Mouse (Mus musculus): ENCODE results near the gene Clca3a1.
A peak's percentile ranks its signal among the peaks of the same experiment; 100 is the strongest.
"Not testable (repeated sequence)": the region's sequence is repeated elsewhere in the genome, so short reads cannot be mapped to it uniquely, and the experiment has no call there.

The Clca3a1 gene

DNA sequence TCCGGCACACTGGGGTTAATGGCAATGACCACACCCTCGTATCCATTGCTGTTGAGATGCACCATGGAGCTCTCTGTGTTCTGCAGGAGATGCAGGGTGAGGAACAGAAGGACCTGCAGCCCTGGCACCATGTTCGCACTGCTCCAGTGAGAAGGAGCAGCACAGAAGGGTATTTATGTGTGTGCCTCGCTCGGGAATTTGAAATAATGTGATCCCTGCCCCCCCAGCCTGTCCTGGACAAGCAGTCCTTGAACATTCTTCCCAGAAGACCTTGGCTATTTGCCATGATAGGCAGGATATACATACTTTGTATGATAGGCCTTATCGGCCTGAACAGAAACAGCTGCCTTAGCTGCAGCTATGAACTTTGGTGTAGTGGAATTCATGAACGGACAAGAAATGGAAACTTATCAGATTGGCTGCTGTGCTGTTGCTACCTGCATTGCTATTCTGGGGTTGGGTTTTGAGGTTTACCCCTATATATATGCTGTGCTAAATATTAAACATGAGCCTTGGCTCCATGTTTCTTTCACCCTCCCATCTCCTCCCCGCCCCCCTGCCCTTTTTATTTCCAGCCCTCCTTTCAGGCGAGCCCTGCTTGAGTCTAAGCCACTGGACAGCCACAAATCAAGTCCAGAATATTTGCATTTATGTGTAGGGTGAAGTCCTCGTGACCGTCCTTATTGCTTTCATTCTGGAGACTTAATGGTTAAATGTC is at the start of gene Clca3a1:
TSS of gene Clca3a1 (minus strand) at position 386 of the 718 bp plus-strand sequence.
- peak; percentile 11 for DNase-seq

DNA sequence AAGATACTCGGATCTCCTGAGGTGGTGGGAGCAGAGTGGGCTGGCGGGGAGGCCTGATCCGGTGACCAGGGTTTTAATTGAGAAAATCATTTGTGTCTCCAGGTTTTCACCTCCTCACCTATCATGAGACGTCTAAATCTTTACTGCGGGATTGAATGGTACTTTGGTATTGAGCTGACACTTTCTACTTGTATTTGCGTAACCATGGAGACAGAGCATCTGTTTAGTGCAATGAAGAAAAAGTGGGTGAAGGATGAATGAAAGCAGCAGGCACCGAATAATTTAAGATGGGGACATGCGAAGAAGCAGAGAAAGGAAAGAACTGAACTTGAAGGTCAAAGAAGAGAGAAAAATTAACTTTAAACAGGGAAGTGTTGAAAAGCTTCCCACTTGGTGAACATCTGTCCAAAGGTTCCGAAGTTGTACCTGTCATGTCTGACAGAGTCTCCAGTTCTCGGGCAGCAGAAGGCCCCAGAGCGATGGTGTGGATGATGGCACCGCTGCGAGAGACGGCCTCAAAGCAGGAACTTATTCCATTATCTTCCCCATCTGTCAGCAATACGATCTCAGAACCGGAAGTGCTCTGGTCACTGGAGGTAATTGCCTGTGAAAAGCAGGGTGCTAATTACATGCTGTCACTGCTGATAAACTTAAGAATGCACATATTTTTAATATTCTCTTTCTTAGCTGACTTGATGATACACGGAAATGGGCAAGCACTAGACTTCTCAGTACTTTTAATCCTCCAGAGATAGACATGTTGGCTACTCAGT is 47.6 kb upstream of the Clca3a1 start:
- DNase-seq: not testable (repeated sequence)

DNA sequence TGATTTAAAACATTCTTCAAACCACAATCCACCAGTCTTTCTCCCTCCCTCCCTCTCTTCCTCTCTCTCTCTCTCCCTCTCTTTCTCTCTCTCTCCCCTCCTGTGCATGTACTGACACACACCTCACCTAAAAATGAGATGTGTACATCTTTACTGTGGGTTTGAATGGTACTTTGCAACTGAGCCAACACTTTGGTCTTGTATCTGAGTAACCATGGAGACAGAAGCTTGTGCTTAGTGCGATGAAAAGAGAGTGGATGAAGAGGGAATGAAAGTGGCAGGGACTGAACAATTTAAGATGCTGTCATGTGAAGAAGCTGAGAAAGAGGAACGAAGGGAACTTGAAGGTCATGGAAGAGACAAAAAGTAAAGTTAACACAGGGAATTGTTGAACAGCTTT is 45.8 kb upstream of the Clca3a1 start:
- DNase-seq: not testable (repeated sequence)

DNA sequence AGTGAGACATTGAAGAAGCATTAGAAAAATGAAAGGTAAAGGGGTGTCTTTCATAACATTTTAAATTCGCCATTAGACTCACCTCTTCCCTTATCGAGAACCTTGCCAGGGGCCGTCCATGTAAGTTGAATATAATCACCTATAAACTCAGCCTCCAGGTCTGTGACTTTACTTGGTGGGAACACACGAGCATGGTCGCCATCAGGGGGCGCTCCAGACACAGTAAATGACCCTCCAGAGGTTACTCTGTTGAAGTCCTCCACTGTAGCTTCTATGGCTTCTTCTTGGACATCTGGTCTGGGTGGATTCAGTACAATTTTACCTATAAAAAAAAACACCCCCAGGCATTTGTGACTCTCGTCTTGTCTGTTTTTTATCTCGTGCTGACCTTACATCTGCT is 41.1 kb upstream of the Clca3a1 start:
- peak; percentile 35 for DNase-seq

DNA sequence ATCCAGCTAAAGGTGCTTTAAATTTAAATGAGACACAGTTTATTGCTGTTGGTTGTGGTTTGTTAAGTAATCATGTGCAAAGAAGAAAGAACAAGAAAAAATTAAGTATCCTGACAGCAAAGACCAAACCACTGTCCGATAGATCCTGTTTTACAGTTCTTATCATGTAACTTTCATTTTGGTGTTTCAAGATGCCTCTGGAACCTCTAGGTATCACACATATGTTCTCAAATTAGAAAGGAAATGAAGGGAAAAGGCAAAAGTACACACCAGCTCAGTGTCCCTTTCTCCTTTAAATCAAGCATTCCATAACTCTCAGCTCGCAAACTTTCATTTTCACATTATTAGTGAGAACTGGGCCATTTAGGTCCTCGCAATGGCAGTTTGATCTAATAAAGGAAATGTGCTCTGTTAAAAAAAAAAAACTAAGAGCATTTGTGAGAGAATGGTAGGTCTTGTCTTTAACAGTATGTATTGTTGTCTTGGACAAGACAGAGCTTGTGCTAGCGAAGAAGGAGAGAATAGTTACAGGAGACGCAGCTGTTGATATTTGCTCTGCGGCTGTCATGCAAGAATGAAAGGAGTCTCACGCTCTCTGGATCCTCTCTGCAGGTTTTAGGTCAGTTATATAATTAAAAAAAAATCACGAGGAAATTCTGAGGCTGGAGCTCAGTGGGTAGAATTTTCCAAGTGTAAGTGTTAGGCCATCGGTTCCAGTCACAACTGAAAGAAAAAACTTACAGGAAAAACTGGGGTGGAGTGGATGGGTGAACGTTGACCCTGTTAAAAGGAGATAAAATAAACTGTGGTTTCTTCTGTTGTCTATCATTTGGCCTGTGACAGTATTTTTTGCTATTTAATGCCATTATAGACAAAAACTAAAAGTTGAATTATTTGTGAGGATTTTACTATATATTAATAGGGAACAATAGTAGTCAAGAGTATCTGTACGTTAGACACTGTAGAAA is 24.7 kb upstream of the Clca3a1 start:
- no peak for DNase-seq

DNA sequence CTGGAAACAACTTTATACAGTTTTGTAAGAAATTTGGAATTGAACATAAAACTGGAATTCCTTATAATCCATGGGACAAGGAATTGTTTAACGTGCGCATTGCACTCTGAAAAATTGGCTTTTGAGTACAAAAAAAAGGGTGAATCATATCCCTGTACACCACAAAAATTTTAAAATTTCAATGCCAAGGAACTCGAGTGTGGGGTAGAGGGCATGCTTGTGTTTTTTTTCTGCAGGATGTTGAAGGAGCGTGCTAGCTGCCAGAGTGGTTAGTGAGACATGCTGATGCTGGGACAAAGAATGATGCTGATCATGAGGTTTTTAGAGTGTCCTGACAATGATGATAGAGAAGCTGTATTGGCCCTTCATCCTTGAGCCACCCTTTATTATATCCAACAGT is 4.4 kb upstream of the Clca3a1 start:
- no peak for DNase-seq

DNA sequence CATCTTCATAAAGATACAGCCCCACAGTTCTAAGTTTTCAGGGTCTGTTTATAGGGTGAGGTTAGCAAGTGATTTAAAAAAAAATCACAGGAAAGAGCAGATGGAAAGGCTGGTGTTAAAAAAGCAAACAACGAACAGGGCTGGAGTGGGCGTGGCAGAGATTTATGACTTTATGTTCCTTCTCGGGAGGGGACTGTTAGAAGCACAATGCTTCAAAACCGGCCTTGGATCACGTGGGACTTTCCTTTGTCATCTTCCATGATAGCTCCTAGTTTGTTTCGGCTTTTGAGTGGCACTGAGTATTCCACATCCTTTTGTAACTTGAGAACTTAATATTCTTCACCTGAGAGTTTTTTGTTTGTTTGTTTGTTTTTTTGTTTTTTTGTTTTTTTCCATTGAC is 677 bp upstream of the Clca3a1 start:
- no peak for DNase-seq

DNA sequence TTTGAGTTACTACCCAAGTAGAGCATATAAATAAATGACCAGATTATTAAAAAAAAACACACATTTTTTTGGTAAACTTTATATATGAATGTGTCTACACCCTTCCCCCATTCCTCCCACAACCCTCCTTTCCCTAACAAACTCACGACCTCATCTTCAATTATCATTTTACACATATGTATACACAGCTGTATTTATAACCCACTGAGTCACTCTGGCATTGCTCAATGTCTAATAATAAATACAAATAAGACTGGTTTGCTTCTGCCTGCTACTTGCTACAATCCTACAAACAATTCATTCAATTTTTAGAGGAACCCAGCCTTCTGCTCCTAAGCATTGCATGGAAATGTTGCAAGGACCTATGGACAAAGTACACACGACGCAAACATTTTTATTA is 1.1 kb downstream of the Clca3a1 start:
- no peak for DNase-seq

DNA sequence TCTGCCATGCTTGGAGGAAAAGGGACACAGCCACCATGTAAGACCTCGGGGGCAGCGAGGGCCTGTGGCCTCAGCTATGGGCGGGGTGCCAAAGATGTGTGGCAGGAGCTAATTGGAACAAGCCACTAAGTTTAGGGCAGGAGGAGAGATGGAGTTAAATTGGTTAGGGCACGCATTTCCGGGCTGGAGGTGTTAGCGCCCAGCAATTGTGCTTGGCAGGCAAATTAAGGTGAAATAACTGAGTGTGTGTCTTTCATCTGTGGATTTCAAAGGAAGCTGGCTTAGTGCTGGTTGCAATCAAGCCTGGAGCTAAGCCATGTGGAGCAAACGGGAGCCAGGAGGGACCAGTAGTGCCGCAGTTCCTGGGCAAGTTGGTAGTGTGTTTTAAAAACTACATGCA is 4.7 kb downstream of the Clca3a1 start:
- not testable (repeated sequence) for DNase-seq

DNA sequence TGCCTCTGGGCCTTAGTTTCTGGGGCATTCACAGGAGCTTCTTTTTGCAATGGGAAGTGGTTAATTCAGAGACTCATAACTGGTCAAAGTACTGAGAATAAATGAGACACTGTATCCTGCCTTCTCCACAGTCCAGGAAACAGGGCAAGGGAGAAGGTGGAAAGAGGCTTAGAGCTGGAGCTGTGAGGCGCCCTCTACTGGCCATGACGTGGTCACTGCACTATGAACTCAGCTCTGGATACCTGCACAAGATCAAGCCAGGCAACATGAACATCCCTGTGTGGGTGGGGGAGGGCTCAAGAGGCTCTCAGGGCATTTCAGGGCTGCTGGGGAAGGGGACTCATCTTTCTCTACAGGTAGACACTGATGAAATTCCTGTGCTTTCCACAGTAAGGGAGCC is 7.7 kb downstream of the Clca3a1 start:
- DNase-seq: peak; percentile 39

DNA sequence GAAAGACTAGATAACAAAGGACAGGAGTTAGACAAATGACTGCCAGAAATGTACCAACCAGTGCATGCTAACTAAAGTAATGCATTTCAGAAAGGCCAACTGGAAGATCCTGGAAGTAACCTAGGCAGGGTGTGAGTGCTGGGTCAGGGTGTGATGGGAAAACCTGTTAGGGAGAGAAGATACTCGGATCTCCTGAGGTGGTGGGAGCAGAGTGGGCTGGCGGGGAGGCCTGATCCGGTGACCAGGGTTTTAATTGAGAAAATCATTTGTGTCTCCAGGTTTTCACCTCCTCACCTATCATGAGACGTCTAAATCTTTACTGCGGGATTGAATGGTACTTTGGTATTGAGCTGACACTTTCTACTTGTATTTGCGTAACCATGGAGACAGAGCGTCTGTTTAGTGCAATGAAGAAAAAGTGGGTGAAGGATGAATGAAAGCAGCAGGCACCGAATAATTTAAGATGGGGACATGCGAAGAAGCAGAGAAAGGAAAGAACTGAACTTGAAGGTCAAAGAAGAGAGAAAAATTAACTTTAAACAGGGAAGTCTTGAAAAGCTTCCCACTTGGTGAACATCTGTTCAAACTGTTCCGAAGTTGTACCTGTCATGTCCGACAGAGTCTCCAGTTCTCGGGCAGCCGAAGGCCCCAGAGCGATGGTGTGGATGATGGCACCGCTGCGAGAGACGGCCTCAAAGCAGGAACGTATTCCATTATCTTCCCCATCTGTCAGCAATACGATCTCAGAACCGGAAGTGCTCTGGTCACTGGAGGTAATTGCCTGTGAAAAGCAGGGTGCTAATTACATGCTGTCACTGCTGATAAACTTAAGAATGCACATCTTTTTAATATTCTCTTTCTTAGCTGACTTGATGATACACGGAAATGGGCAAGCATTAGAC is 11.5 kb downstream of the Clca3a1 start:
- not testable (repeated sequence) for DNase-seq

DNA sequence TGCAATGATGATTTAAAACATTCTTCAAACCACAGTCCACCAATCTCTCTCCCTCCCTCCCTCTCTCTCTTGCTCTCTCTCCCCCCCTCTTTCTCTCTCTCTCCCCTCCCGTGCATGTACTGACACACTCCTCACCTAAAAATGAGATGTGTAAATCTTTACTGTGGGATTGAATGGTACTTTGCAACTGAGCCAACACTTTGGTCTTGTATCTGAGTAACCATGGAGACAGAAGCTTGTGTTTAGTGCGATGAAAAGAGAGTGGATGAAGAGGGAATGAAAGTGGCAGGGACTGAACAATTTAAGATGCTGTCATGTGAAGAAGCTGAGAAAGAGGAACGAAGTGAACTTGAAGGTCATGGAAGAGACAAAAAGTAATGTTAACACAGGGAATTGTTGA is 13.1 kb downstream of the Clca3a1 start:
- not testable (repeated sequence) for DNase-seq

DNA sequence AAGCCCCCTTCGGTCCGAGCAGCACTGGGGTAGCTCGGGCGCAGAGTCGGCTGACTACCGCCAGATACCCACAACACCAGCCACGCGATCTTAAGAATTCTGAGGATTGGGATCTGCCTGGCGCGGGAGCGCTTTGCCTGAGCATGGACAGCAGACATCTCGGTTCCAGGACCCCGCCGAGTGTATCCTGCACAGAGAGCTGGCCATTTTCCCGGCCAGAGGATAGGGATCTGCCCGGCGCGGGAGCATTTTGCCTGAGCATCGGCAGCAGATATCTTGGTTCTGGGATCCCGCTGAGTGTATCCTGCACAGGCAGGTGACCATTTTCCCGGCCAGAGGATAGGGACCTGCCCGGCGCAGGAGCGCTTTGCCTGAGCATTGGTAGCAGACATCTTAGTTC is 22.4 kb downstream of the Clca3a1 start:
- not testable (repeated sequence) for DNase-seq

DNA sequence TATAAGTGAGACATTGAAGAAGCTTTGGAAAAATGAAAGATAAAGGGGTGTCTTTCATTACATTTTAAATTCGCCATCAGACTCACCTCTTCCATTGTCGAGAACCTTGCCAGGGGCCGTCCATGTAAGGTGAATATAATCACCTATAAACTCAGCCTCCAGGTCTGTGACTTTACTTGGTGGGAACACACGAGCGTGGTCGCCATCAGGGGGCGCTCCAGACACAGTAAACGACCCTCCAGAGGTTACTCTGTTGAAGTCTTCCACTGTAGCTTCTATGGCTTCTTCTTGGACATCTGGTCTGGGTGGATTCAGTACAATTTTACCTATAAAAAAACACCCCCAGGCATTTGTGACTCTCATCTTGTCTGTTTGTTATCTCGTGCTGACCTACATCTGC is 23.9 kb downstream of the Clca3a1 start:
- peak; percentile 73 for DNase-seq

DNA sequence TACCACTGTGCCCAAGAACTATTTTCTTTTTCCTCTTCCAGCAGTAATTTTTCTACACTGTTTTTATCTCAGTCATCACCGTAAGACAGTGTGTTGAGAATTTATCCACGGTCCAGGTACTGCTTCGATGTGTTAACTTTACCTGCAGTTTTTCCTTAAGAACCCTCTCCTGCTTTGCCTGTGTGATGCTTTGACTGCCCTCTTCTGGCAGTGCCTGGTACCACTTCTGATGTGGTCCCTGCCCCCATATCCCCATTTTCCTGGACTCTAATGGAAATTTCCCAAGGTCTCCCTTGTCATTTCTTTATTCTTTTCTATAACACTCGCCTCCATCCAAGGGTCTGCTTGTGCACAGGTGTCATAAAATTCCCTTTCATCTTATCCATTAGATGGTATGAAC is 37.3 kb downstream of the Clca3a1 start:
- DNase-seq: peak; percentile 71

DNA sequence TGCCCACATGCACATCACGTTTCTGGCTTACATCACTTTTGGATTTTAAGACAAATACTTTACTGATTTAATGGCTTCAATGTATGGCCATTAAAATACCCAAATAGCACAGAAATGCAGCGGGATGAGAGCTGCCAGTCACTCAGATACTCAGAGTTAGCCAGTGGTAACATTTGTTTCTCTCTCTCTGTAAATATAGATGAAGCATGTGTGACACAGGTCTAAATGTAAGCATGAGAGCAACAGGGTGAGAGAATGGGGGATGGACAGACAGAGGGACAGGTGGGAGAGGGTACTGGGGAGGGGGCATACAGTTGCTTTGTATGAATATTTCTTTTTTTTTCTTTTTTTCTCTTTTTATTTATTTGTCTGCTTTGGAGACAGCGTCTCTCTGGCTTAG is 38.2 kb downstream of the Clca3a1 start:
- DNase-seq: not testable (repeated sequence)

DNA sequence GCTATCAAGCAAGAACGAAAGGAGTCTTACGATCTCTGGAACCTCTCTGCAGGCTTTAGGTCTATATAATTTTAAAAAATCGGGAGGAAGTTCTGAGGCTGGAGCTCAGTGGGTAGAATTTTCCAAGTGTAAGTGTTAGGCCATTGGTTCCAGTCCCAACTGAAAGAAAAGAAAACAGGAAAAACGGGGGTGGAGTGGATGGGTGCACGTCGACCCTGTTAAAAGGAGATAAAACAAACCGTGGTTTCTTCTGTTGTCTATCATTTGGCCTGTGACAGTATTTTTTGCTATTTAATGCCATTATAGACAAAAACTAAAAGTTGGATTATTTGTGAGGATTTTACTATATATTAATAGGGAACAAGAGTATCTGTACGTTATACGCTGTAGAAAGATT is 38.9 kb downstream of the Clca3a1 start:
- DNase-seq: no peak

DNA sequence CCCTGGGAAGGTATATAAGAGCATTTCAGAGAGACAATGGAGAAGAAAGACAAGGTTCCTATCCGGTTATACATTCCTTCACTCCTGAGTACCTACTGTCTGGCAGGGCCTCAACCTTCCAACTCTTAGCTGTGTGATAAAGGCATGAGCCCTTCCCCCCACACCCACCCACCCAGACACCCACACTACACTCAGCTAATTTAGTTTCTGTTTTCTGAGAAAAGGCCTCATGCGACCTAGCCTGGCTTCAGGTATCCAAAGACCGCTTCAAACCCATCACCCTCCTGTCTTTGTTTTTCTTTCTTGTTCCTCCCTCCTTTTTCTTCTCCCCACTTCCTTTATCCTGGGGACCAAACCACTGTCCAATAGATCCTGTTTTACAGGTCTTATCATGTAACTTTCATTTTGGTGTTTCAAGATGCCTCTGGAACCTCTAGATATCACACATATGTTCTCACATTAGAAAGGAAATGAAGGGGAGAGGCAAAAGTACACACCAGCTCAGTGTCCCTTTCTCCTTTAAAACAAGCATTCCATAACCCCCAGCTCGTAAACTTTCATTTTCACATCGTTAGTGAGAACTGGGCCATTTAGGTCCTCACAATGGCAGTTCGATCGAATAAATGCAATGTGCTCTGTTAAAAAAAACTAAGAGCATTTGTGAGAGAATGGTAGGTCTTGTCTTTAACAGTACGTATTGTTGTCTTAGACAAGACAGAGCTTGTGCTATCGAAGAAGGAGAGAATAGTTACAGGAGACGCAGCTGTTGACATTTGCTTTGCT is 39.5 kb downstream of the Clca3a1 start:
- no peak for DNase-seq

DNA sequence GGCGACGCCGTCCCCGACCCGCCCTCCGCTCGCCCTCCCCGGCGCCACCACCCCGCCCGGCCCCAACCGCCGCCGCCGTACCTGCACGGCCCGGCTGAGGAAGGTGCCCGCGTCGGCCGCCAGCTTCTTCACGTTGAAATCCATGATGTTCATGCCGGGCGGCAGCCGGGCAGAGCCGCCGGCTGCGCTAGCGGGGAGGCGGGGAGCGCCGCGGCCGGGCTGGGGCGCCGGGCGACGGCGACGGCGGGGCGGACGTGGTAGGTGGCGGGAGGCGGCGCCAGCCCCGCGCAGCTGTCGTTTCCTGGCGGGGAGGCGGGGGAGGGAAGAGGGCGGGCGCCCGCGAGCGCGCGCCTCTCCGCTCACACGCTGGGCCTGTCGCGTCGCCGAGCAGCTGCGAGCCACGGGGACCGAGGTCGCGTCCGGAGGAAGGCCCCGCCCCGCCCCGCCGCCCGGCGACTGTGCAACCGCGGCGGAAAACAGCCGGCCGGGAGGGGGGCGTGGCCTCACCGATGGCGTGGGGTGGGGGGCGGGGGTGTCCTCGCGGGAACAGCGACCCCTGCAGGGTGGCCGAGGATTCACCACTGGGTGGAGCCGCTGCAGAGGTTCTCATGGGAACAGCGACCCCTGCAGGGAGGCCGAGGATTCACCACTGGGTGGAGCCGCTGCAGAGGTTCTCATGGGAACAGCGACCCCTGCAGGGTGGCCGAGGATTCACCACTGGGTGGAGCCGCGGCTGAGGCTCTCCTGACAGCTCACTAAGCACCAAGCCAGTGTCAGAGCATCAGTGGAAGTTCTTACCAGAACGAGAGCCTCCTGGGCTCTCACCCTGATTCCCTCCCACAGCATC is 40.7 kb downstream of the Clca3a1 start, which contains the start of gene Sh3glb1:
TSS of gene Sh3glb1 (minus strand) at position 435 of the 847 bp plus-strand sequence.
- peak; percentile 99 for DNase-seq
